Mouse (Mus musculus) lung, embryonic 16.5 days (tissue): ENCODE results near the gene Rtn4. TPM values are rescaled to one million over a fixed set of nuclear protein-coding genes. Genes with fewer than 3 reads are reported as not detected.
"Not testable (repeated sequence)": the region's sequence is repeated elsewhere in the genome, so short reads cannot be mapped to it uniquely, and the experiment has no call there.

Source experiments
- ATAC-seq: fragments of 200-750 bp; cut with Nextera tagmentation; 2 replicates; pipeline ENCODE4 v1.8.0; 2017; ENCODE audit warnings: low read depth, mild to moderate bottlenecking, moderate library complexity
- H3K27ac ChIP-seq: fragments of 300-500 bp; sonication (generic); 2 replicates; pipeline ENCODE4 v1.5.1; 2014; ENCODE audit warnings: mild to moderate bottlenecking, control low read depth, low read length
- H3K27me3 ChIP-seq: fragments of 300-500 bp; sonication (generic); 2 replicates; pipeline ENCODE4 v1.6.1; 2014; ENCODE audit warnings: low read depth, low read length, mixed read lengths; ENCODE audit not compliant: control insufficient read depth, insufficient read depth
- H3K36me3 ChIP-seq: fragments of 300-500 bp; sonication (generic); 2 replicates; pipeline ENCODE4 v1.6.1; 2014; ENCODE audit warnings: low read length; ENCODE audit not compliant: control insufficient read depth, insufficient read depth
- H3K4me1 ChIP-seq: fragments of 300-500 bp; sonication (generic); replicated peaks from 2 replicates; pipeline ENCODE4 v1.6.1; 2014; ENCODE audit warnings: low read length, mixed read lengths; ENCODE audit not compliant: control insufficient read depth, insufficient read depth
- H3K4me2 ChIP-seq: fragments of 300-500 bp; sonication (generic); 2 replicates; pipeline ENCODE4 v1.6.1; 2014; ENCODE audit warnings: low read depth, low read length, control low read depth
- H3K4me3 ChIP-seq: fragments of 300-500 bp; sonication (generic); 2 replicates; pipeline ENCODE4 v1.5.1; 2014; ENCODE audit warnings: mild to moderate bottlenecking, low read length, control low read depth
- H3K9ac ChIP-seq: fragments of 300-500 bp; sonication (generic); 2 replicates; pipeline ENCODE4 v1.6.1; 2014; ENCODE audit warnings: low read length, control low read depth
- H3K9me3 ChIP-seq: fragments of 300-500 bp; sonication (generic); 2 replicates; pipeline ENCODE4 v1.6.1; 2016; ENCODE audit warnings: low read length; ENCODE audit not compliant: control insufficient read depth
- WGBS: fragments of 180-500 bp; shearing (Covaris S2); extraction: QIAGEN DNeasy Blood & Tissue Kit; methylation state at CpG from one replicate; pipeline ENCODE4 v1.1.7; 2014; 5-methylcytosine and 5-hydroxymethylcytosine counted together
- polyA plus RNA-seq: library from polyadenylated mRNA; unstranded; fragments of >200 nt; fragmentation: Nextera tagmentation; extraction: Ambion mirVana; gene quantifications from 2 replicates; pipeline ENCODE4 v1.2.1, GENCODE M21; 2015

Rtn4 gene
- 43.0 and 44.3 TPM in 2 replicates for polyA plus RNA-seq

DNA sequence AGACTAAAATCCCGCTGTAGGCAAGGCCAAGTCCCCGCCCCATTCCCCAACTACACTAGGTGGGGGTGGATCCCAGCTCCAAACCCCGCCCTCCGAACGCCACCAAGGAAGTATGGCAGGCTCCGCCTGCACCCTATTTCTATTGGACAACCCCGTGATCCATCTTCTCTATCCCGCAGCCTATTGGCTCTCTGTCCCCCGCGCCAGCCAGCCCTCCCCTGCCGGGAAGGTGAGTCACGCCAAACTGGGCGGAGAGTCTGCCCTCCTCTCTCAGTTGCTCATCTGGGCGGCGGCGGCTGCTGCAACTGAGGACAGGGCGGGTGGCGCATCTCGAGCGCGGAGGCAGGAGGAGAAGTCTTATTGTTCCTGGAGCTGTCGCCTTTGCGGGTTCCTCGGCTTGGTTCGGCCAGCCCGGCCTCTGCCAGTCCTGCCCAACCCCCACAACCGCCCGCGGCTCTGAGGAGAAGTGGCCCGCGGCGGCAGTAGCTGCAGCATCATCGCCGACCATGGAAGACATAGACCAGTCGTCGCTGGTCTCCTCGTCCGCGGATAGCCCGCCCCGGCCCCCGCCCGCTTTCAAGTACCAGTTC, at the start of gene Rtn4:
TSS of gene Rtn4 (plus strand) at position 265 of the 590 bp plus-strand sequence.
- H3K9ac ChIP-seq = peak within 1 kb of the TSS; percentile 92
- under 1% methylated on average over 43 of the region's 43 CpGs for WGBS

DNA sequence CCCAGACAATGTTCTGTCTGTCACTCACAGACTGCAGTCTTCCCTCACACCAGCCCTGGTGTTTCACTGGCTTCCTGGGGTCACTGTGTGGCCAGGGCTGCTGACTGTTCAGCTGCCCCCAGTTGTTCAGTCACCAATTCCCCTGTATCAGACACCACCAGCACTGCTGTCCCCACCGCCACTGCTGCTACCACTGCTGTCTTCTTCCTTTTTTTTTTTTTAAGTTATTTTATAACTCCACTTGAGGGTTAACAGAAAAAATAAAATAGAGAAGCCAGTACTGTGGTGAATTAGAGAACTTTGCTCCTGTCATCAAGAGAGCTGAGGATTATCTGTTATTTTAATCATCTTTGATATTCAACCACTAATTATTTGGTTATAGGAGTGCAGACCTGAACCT, 48.3 kb upstream of the Rtn4 start:
- no peaks in the 10 kb centered on the region for H3K36me3 ChIP-seq
- H3K9ac ChIP-seq = no peak overlapping the region
- no peak overlapping the region for H3K27ac ChIP-seq
- WGBS = 78% methylated on average over 1 of the region's 1 CpGs
- H3K4me1 ChIP-seq = no peaks in the 10 kb centered on the region
- H3K27me3 ChIP-seq = no peaks in the 10 kb centered on the region
- H3K4me2 ChIP-seq = no peak overlapping the region
- H3K9me3 ChIP-seq = no peaks in the 10 kb centered on the region
- no peak overlapping the region for H3K4me3 ChIP-seq
- no peak for ATAC-seq

More for the DNA sequence above, at the start of gene Rtn4:
- H3K36me3 ChIP-seq = 0 out of 2 replicates have a peak, but pooled peaks cover 4% of the 10 kb centered on the region
- H3K27me3 ChIP-seq = no peaks in the 10 kb centered on the region
- H3K9me3 ChIP-seq = no peaks in the 10 kb centered on the region
- H3K4me1 ChIP-seq = peaks cover 7% of the 10 kb centered on the region; the same call in 1 of the 2 replicates
- H3K4me2 ChIP-seq = peak within 1 kb of the TSS; percentile 72
- H3K27ac ChIP-seq = peak within 1 kb of the TSS; percentile 96
- peak; percentile 97 for ATAC-seq
- H3K4me3 ChIP-seq = peak within 1 kb of the TSS; percentile 77

DNA sequence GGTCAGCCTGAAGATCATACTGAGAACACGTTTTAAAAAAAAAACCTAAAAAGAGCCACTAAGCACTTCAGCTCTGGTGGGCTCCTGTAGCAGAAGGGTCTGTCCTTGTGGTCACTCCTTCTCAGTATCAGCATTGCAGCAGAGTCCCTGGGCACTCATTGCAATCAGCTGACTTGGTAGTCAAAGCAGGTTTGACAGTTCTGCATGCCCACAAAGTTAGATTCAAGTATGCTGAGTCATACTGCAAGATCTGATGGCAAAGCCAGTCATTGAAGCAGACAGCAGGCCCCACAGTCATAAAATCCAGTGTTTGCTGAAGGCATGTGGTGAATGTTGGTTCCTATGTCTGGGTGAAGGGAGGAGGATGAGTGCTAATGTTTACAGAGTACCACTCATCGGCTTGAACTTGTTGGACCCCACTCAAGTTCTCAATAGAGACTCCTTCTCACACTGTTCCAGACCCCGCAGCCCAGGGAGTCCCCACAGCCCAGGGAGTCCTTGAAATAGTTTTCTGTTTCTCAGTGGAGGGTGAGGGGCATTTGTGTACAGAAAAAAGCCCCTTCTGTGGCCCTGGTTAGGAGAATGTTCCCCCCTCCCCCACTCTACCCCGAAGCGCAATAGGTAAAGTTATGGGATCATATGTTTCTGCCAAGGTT, 47.2 kb upstream of the Rtn4 start:
- Histone ChIP-seq H3K27ac (no peak overlapping the region), H3K36me3 (no peaks in the 10 kb centered on the region), H3K4me2 (no peak overlapping the region), H3K4me3 (no peak overlapping the region), H3K9ac (no peak overlapping the region), H3K9me3 (no peaks in the 10 kb centered on the region), H3K27me3 (no peaks in the 10 kb centered on the region), H3K4me1 (no peaks in the 10 kb centered on the region)
- no peak; the same call in 1 of the 2 replicates for ATAC-seq
- WGBS = 44% methylated on average over 5 of the region's 5 CpGs

DNA sequence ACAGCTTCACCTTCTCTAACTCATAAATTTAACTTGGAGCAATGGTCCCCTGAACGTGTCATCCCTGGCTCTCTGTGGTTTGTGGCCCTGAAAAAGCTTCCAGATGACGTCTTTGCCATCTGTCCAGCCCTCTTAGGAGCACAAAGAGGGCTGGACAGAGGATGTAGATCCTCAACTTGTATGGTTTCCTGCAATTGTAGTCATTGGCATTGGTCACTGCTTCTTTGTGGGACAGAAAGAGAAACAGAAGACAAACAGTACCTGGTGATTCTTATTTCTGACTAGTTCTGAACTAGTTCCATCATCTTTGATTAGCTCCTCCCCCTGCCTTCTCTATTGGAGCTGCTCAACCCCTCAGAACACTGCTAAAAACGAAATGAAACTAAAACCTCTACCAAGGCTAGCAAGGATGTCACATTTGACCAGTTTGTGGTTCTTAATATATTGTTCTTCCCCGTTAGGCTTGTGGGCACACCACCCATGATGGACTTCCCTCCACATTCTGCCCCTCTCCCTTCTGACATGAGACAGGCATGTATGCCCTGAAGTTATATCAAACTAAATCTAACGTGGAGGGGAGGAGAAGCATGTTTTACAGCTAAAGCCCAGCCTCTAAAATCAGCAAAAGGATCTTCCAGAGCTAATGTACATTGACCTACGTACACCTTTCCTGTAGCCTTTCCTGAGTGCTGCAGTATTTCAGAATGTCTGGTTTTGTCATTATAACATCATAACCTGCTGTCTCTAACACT, 45.0 kb upstream of the Rtn4 start:
- no peak overlapping the region for H3K27ac ChIP-seq
- H3K9me3 ChIP-seq = no peaks in the 10 kb centered on the region
- no peaks in the 10 kb centered on the region for H3K36me3 ChIP-seq
- H3K9ac ChIP-seq = no peak overlapping the region
- H3K4me2 ChIP-seq = no peak overlapping the region
- H3K4me3 ChIP-seq = no peak overlapping the region
- 50% methylated on average over 6 of the region's 6 CpGs for WGBS
- no peak for ATAC-seq
- H3K4me1 ChIP-seq = no peaks in the 10 kb centered on the region
- H3K27me3 ChIP-seq = no peaks in the 10 kb centered on the region

DNA sequence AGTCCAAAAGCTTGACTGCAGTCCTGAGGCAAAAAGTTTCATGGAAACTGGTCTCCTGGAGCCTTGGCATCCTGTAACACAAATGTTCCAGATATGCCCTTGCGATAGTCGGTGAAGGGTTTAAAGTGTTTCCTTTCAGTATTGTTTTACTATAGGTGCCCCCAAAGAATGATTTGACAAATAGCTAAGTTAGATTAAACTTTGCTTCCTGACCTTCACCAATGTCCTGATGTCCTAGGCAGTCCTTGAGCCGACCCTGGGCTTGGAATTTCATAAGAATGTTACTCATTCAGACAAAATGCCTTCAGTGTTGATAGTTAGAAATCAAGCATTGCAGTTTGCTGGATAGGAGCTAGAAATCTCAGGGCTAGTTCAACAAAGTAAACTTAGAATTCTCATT, 37.4 kb upstream of the Rtn4 start:
- not testable (repeated sequence) for H3K9ac ChIP-seq, ATAC-seq, H3K27me3 ChIP-seq

DNA sequence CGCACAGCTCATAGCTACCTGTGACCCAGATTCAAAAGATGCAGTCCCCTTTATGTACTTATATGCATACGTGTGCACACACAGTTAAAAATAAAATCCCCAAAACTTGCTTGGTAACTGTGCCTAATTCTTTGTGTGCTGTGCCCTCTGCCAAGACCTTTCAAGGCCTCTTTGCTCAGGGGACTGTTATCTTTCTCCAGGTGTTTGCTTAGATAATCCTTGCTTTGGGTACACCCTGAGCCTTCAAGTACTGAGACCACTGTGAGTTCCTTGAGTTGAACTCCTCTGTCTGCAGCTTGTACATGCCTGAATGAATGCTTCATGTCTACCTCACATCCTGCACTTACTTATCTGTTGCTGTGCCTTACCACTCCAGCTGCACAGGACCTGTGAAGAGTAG, 32.0 kb upstream of the Rtn4 start:
- Histone ChIP-seq H3K4me3 (no peak overlapping the region), H3K27me3 (no peaks in the 10 kb centered on the region), H3K36me3 (no peaks in the 10 kb centered on the region), H3K4me2 (no peak overlapping the region), H3K9me3 (no peaks in the 10 kb centered on the region), H3K9ac (no peak overlapping the region), H3K4me1 (no peaks in the 10 kb centered on the region), H3K27ac (no peak overlapping the region)
- no peak for ATAC-seq
- WGBS = 64% methylated on average over 2 of the region's 2 CpGs

More for the DNA sequence above, 37.4 kb upstream of the Rtn4 start:
- not testable (repeated sequence) for H3K4me3 ChIP-seq, H3K36me3 ChIP-seq, H3K9me3 ChIP-seq, H3K27ac ChIP-seq, H3K4me1 ChIP-seq, H3K4me2 ChIP-seq
- 89% methylated on average over 3 of the region's 3 CpGs for WGBS

DNA sequence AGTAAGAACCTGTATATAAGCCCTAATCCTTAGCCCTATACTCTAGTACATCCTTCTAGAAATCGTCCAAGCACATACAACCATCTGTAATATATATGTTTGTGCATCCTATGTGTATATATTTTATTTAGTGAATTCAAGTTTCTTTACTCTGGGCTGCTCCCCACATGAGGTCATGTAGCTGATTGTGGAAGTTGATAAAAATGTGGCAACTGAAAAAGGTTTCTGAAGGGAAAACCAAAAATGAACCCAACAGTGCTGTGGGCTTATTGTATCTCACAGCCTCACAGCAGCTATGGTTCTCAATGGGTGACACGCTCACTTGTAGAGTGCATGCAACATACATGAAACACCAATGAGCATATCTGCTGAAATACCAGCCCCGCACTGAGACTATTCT, 25.1 kb upstream of the Rtn4 start:
- H3K9ac ChIP-seq = no peak overlapping the region
- no peaks in the 10 kb centered on the region for H3K4me1 ChIP-seq
- 93% methylated on average over 3 of the region's 3 CpGs for WGBS

DNA sequence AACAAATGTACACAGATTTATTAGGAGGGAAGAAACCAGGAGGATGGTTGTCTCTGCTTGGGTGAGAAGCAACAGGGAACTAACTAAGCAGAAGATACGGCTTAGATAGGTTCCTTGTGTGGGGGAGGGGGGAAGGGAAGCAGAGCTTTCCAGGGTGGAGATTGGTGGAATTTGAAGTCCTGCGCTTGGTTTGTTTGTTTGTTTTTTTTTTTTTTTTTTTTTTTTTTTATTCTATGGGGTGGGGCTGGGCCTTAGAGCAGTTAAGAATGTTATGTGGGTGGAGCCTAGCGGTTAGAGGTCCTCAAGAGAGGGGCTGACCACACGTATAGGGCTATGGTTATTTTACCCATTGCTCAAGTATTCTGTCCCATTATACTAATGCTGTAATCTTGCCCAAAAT, 23.0 kb upstream of the Rtn4 start:
- WGBS = 59% methylated on average over 4 of the region's 4 CpGs
- H3K4me3 ChIP-seq = no peak overlapping the region
- no peak for ATAC-seq

More for the DNA sequence above, 25.1 kb upstream of the Rtn4 start:
- no peak overlapping the region for H3K4me3 ChIP-seq
- no peak for ATAC-seq
- H3K9me3 ChIP-seq = no peaks in the 10 kb centered on the region
- H3K27me3 ChIP-seq = no peaks in the 10 kb centered on the region
- no peak overlapping the region for H3K4me2 ChIP-seq
- no peak overlapping the region for H3K27ac ChIP-seq
- H3K36me3 ChIP-seq = no peaks in the 10 kb centered on the region

DNA sequence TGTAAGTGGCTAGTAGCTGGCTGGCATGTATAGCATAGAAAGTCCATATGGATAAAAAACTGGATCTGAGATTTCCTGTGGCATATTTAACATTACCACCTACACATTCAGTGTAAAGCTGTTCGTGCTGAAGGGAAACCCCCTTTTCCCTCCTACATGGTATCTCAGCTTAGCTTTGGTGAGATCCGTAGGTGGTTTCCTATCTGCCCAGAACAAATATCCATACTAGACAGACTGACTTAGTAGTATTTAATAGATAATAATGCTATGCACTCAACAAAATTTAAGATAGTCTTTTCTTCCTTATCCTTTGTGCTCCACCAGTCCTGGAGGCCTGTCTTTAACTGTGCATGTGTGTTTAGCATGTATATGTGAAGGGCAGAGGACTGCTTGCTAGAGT, 19.4 kb upstream of the Rtn4 start:
- ATAC-seq = no peak
- H3K4me3 ChIP-seq = no peak overlapping the region
- H3K27ac ChIP-seq = no peak overlapping the region

More for the DNA sequence above, 23.0 kb upstream of the Rtn4 start:
- Histone ChIP-seq H3K4me1 (no peaks in the 10 kb centered on the region), H3K4me2 (no peak overlapping the region), H3K36me3 (no peaks in the 10 kb centered on the region), H3K27ac (no peak overlapping the region), H3K9me3 (no peaks in the 10 kb centered on the region), H3K27me3 (no peaks in the 10 kb centered on the region), H3K9ac (no peak overlapping the region)

More for the DNA sequence above, 19.4 kb upstream of the Rtn4 start:
- H3K4me1 ChIP-seq = no peaks in the 10 kb centered on the region
- no peaks in the 10 kb centered on the region for H3K27me3 ChIP-seq
- H3K9me3 ChIP-seq = no peaks in the 10 kb centered on the region
- no peak overlapping the region for H3K4me2 ChIP-seq
- WGBS = 74% methylated on average over 2 of the region's 2 CpGs
- no peaks in the 10 kb centered on the region for H3K36me3 ChIP-seq
- no peak overlapping the region for H3K9ac ChIP-seq
